Mouse (Mus musculus): ENCODE data around the gene Ccdc57. TPM values are rescaled to one million over a fixed set of nuclear protein-coding genes. Genes with fewer than 3 reads are reported as not detected.
"Not testable (repeated sequence)": the region's sequence is repeated elsewhere in the genome, so short reads cannot be mapped to it uniquely, and the experiment has no call there.

The Ccdc57 gene
- polyA plus RNA-seq, 1 experiment from 2014 or later = 5.2 TPM

DNA sequence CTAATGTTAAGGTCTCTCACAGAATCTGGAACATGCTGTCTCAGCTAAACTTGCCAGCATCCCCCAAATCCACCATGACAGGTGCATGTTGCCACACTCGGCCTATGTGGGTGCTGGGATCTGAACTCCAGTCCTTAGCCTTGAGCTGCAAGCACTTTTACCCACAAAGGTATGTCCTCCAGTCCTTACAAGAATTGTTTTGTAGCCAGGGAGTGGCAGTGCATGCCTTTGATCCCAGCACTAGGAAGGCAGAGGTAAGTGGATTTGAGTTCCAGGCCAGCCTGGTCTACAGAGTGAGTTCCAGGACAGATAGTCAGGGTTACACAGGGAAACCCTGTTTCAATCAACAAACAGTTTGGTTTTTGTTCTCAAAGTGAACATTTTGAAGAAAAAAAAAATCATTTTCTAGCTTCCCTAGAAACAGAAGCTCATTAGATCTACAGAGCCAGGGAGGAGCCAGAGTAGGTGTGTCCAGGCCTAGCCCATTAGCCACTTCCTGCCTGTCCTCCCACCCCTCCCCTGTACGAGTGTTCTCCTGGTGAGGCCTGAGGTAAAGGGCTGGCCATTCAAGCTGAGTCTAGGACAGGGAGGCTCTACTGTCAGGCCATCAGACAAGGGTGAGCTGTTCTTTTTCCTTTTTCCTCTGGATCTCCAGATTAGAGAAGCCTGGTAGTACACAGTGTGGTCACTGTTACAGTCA lies 82.2 kb downstream of the Ccdc57 start:
- 80% methylated on average over 2 of the region's 2 CpGs for WGBS
- H3K4me3 ChIP-seq (replicated peaks; ENCODE audit: low read length) = no peak overlapping the region
- no peak for ATAC-seq (ENCODE audit: low FRiP score)

DNA sequence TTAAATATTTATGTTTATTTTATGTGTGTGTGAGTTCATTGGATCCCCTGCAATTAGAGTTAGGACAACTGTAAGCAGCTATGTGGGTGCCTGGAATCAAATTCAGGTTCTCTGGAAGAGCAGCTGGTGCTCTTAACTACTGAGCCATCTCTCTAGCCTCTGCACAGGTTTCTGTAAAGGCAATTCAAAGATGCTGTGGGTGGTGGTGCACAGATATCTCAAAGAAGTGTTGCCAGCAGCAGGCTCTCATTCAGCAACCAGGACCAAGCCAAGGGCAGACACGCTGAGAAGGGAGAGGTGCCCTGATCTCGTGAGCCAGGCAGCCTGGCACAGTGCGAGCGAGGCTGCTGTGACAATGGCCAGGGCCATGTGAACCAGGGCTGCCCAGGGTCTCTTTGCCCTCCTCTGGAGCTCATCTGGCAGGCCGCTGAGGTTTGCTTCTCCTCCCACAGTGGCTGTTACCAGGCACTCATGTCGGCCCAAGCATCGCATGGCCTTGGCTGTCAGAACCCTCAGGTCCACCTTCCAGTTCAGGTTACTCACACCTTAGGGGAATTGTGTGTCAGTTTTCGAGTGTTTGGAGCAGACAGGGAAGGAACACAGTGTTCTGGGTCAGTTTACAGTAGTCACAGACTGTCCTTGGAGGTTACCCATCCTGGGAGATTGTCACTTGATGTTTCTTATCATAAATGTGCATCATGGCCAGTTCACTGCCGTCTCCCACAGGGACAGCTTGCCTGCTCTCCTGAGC lies 85.8 kb downstream of the Ccdc57 start:
- WGBS = 86% methylated on average over 9 of the region's 9 CpGs

More for the DNA sequence above, 82.2 kb downstream of the Ccdc57 start:
- no peaks in the 10 kb centered on the region for H3K27me3 ChIP-seq (ENCODE audit: control insufficient read depth, insufficient read depth, low read length)
- no peak overlapping the region for H3K4me2 ChIP-seq (replicated peaks)
- H3K36me3 ChIP-seq (replicated peaks; ENCODE audit: control insufficient read depth, insufficient read depth) = no peaks in the 10 kb centered on the region; the same call in 1 of the 2 replicates
- H3K4me1 ChIP-seq (replicated peaks; ENCODE audit: control insufficient read depth, insufficient read depth, low read length) = no peaks in the 10 kb centered on the region
- H3K27ac ChIP-seq = no peak overlapping the region
- no peaks in the 10 kb centered on the region for H3K9me3 ChIP-seq (ENCODE audit: control insufficient read depth, low read length)
- no peak for DNase-seq (ENCODE audit: low spot score)
- H3K9ac ChIP-seq = no peak overlapping the region

GRCm38 (mm10) chr11:120844329-120844728 lies 88.3 kb downstream of the Ccdc57 start:
- ATAC-seq (ENCODE audit: low FRiP score) (no peak), DNase-seq (ENCODE audit: low spot score) (no peak)
- 93% methylated on average over 4 of the region's 4 CpGs for WGBS
- Histone ChIP-seq H3K9me3 (ENCODE audit: control insufficient read depth, low read length) (no peaks in the 10 kb centered on the region), H3K9ac (no peak overlapping the region), H3K27me3 (ENCODE audit: control insufficient read depth, insufficient read depth, low read length) (no peaks in the 10 kb centered on the region), H3K4me2 (replicated peaks) (no peak overlapping the region), H3K36me3 (replicated peaks; ENCODE audit: control insufficient read depth, insufficient read depth) (no peaks in the 10 kb centered on the region), H3K4me3 (replicated peaks; ENCODE audit: low read length) (no peak overlapping the region), H3K27ac (no peak overlapping the region), H3K4me1 (replicated peaks; ENCODE audit: control insufficient read depth, insufficient read depth, low read length) (no peaks in the 10 kb centered on the region)

More for the DNA sequence above, 85.8 kb downstream of the Ccdc57 start:
- DNase-seq (ENCODE audit: low spot score) = no peak
- Histone ChIP-seq H3K4me3 (replicated peaks; ENCODE audit: low read length) (no peak overlapping the region), H3K27ac (no peak overlapping the region), H3K36me3 (replicated peaks; ENCODE audit: control insufficient read depth, insufficient read depth) (no peaks in the 10 kb centered on the region), H3K9me3 (ENCODE audit: control insufficient read depth, low read length) (no peaks in the 10 kb centered on the region), H3K27me3 (ENCODE audit: control insufficient read depth, insufficient read depth, low read length) (no peaks in the 10 kb centered on the region), H3K9ac (no peak overlapping the region), H3K4me2 (replicated peaks) (no peak overlapping the region), H3K4me1 (replicated peaks; ENCODE audit: control insufficient read depth, insufficient read depth, low read length) (no peaks in the 10 kb centered on the region)
- no peak for ATAC-seq (ENCODE audit: low FRiP score)

DNA sequence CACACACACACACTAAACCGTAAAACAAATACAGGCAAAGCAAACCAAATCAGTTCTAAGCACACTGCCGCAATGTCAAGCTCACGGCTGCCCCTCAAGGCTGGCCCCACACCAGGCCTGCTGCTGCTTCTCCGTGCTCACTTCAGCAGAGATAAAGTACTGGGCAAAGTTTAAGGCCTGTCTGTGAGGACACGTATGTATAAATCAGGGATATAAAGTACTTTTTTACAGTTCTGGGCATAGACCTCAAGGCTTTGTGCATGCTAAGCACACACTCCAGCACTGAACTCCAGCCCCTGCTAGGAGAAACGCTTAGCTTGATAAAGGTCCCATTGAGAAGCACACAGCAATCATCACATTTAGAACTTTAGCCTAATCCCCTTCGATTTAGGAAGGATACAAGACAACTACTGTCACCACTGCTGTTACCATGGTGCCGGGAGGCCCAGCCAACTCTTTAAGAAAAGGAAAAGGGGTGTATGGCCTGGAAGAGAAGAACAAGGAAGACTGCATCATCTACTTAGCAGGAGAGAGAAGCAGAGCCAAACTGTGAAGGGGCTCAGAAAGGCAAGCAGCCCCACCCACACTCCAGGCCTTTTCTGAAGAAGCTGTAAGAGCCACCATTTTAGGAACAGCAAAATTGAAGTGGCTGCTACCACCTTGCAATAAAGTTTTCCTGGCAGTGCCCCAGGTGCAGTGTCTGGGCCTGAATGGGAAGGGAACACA lies 99.0 kb downstream of the Ccdc57 start:
- Histone ChIP-seq H3K9me3 (ENCODE audit: control insufficient read depth, low read length) (no peaks in the 10 kb centered on the region), H3K27me3 (ENCODE audit: control insufficient read depth, insufficient read depth, low read length) (no peaks in the 10 kb centered on the region), H3K4me2 (replicated peaks) (no peak overlapping the region), H3K9ac (no peak overlapping the region), H3K27ac (peak overlapping the region; percentile 58), H3K4me3 (replicated peaks; ENCODE audit: low read length) (no peak overlapping the region), H3K36me3 (replicated peaks; ENCODE audit: control insufficient read depth, insufficient read depth) (no peaks in the 10 kb centered on the region), H3K4me1 (replicated peaks; ENCODE audit: control insufficient read depth, insufficient read depth, low read length) (no peaks in the 10 kb centered on the region)
- DNase-seq (ENCODE audit: low spot score) (peak; percentile 34), ATAC-seq (ENCODE audit: low FRiP score) (peak; percentile 77)
- 57% methylated on average over 8 of the region's 8 CpGs for whole genome bisulfite sequencing

GRCm38 (mm10) chr11:120832962-120833361 lies 99.7 kb downstream of the Ccdc57 start:
- H3K4me3 ChIP-seq (replicated peaks; ENCODE audit: low read length); H3K9ac ChIP-seq; H3K4me1 ChIP-seq (replicated peaks; ENCODE audit: control insufficient read depth, insufficient read depth, low read length); H3K36me3 ChIP-seq (replicated peaks; ENCODE audit: control insufficient read depth, insufficient read depth); ATAC-seq (ENCODE audit: low FRiP score); H3K27me3 ChIP-seq (ENCODE audit: control insufficient read depth, insufficient read depth, low read length); H3K9me3 ChIP-seq (ENCODE audit: control insufficient read depth, low read length); DNase-seq (ENCODE audit: low spot score); H3K4me2 ChIP-seq (replicated peaks): not testable (repeated sequence)
- 93% methylated on average over 5 of the region's 5 CpGs for WGBS
- H3K27ac ChIP-seq = peak overlapping the region; percentile 58; the same call in 1 of the 2 replicates

- H3K4me2 ChIP-seq (replicated peaks) = no peak overlapping the region
- H3K36me3 ChIP-seq (replicated peaks; ENCODE audit: control insufficient read depth, insufficient read depth) = no peaks in the 10 kb centered on the region
- H3K9me3 ChIP-seq (ENCODE audit: control insufficient read depth, low read length) = no peaks in the 10 kb centered on the region
- no peak for ATAC-seq (ENCODE audit: low FRiP score)
- no peaks in the 10 kb centered on the region for H3K4me1 ChIP-seq (replicated peaks; ENCODE audit: control insufficient read depth, insufficient read depth, low read length)
- no peak overlapping the region for H3K9ac ChIP-seq
- no peak for DNase-seq (ENCODE audit: low spot score)
- WGBS = 87% methylated on average over 3 of the region's 3 CpGs
- H3K27ac ChIP-seq = no peak overlapping the region
- no peaks in the 10 kb centered on the region for H3K27me3 ChIP-seq (ENCODE audit: control insufficient read depth, insufficient read depth, low read length)
- no peak overlapping the region for H3K4me3 ChIP-seq (replicated peaks; ENCODE audit: low read length)
Observed at GRCm38 (mm10) chr11:120831659-120832440, 100.8 kb downstream of the Ccdc57 start.

DNA sequence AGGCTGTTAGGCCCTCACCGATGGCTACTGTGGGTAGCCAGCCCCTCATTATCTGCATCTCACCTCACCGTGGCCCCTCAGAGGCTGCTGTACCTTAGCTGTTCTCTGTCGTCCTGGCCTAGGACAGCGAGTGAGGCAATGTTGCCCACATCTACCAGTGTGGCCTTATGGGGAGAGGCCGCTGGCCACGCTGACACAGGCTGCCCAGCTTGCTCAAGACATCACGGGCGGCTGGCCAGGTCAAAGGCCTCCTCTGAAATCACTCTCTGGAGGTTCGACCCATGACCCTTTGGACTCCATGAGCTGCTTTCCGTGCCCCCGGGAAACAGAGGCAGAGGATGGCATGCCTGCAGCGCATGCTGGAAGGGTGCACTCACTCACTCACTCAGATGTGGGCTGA lies 102.0 kb downstream of the Ccdc57 start:
- no peaks in the 10 kb centered on the region for H3K36me3 ChIP-seq (replicated peaks; ENCODE audit: control insufficient read depth, insufficient read depth)
- WGBS = 81% methylated on average over 12 of the region's 12 CpGs

DNA sequence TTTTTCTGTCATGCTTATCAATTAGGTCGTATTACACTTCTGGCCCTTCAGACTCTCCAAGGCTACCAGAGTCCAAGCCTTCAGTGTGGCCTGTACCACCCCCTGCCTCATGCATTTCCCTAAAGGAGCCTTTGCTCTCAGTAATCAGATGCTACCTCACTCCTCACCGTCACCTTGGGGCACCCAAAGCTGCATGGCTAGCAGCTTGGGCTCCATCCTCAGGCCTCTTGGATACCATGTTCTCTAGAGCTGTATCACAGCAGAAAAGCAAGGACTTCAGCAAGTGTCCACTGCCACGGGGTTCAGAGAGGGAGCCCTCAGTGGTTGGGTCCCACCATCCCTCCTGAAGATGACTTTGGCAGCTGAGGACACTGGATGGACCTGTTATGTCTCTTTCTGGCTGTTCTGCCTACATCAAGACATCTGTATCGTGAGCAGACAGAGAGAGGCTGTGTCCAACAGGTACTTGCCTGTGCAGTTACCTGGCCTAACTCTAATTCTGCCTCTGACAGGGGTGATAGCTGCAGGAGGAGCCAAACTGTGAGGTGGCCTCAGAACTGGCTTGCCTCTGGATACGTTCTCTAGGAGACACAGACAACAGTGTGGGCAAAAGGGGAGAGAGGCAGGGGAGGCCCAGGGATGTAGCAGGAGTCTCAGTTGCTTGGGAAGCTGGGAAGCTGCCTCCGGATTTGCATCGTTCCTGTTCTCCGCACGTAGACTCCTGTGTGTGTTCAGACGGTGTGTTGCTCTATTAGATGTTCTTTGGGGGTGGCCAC lies 102.7 kb downstream of the Ccdc57 start:
- WGBS = 90% methylated on average over 10 of the region's 10 CpGs
- H3K4me2 ChIP-seq (replicated peaks) = no peak overlapping the region
- no peaks in the 10 kb centered on the region for H3K9me3 ChIP-seq (ENCODE audit: control insufficient read depth, low read length)
- no peaks in the 10 kb centered on the region for H3K36me3 ChIP-seq (replicated peaks; ENCODE audit: control insufficient read depth, insufficient read depth)
- no peak overlapping the region for H3K27ac ChIP-seq
- no peak overlapping the region for H3K4me3 ChIP-seq (replicated peaks; ENCODE audit: low read length)
- no peak overlapping the region for H3K9ac ChIP-seq
- ATAC-seq (ENCODE audit: low FRiP score) (no peak), DNase-seq (ENCODE audit: low spot score) (no peak)
- H3K4me1 ChIP-seq (replicated peaks; ENCODE audit: control insufficient read depth, insufficient read depth, low read length) = peaks cover 11% of the 10 kb centered on the region
- H3K27me3 ChIP-seq (ENCODE audit: control insufficient read depth, insufficient read depth, low read length) = no peaks in the 10 kb centered on the region

More for the DNA sequence above, 102.0 kb downstream of the Ccdc57 start:
- no peak for DNase-seq (ENCODE audit: low spot score)
- H3K9ac ChIP-seq = no peak overlapping the region
- peaks cover 3% of the 10 kb centered on the region for H3K4me1 ChIP-seq (replicated peaks; ENCODE audit: control insufficient read depth, insufficient read depth, low read length)
- no peak overlapping the region for H3K27ac ChIP-seq
- no peak overlapping the region for H3K4me3 ChIP-seq (replicated peaks; ENCODE audit: low read length)
- no peaks in the 10 kb centered on the region for H3K9me3 ChIP-seq (ENCODE audit: control insufficient read depth, low read length)
- no peak overlapping the region for H3K4me2 ChIP-seq (replicated peaks)
- no peaks in the 10 kb centered on the region for H3K27me3 ChIP-seq (ENCODE audit: control insufficient read depth, insufficient read depth, low read length)
- no peak for ATAC-seq (ENCODE audit: low FRiP score)

Measured in hindbrain, embryonic 14.5 days (tissue).